Mouse (Mus musculus): ENCODE results near the gene Cmtm4.
"Not testable (repeated sequence)": the region's sequence is repeated elsewhere in the genome, so short reads cannot be mapped to it uniquely, and the experiment has no call there.

DNA sequence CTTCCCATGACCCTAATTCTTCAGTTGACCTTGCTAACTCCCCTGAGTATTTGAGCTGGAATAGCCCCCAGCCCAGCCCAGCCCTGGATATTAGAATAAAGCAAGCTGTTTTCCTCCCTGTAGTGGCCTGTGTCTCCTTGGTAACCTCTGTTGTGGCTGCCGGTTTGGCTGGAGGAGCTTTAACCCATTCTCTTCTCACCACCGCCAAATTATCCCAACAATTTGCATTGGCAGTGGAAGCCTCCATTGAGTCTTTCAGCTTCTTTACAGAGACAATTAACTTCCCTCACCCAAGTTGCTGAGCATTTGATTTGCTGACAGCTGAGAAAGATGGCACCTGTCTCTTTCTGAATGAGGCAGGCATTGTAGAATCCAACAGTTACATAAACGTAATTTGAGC is 94.0 kb downstream of the Cmtm4 start:
- not testable (repeated sequence) for TF ChIP-seq POLR2A (IDR thresholded peaks at IDR 0.05; ENCODE audit: low read depth, low read length); CTCF (conservative IDR thresholded peaks at IDR 0.05; ENCODE audit: insufficient read depth, insufficient read length, low read depth, low read length)
